Mouse (Mus musculus): ENCODE data around the gene Ppt1.

DNA sequence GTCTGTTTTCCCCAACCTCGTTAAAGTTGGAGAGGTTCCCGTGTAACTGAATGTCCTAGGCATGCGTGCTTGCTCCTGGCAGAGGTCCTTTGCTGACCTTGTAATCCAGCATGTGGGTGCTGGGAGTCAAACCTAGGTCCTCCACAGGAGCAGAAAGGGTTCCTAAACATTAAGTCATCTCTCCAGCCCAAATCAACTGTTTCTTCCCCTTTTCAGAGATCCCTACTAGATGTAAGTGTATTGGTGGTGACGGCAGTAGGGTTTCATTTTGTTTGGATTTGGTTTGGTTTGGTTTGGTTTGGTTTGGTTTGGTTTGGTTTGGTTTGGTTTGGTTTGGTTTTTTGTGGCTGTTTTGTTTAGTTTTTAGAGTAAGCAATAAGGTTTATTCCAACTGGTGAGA, 61.7 kb downstream of the Ppt1 start:
- TF ChIP-seq CTCF (IDR thresholded peaks at IDR 0.05; ENCODE audit: insufficient read depth, low read depth, low read length) (no peak), POLR2A (IDR thresholded peaks at IDR 0.05; ENCODE audit: insufficient read depth, low read depth, low read length) (no peak)
